Mouse (Mus musculus) hindbrain, embryonic 13.5 days (tissue): ENCODE data around the gene Mospd3. TPM values are rescaled to one million over a fixed set of nuclear protein-coding genes. Genes with fewer than 3 reads are reported as not detected.

Experiments used
- polyA plus RNA-seq: library from polyadenylated mRNA; unstranded; fragments of >200 nt; fragmentation: Nextera tagmentation; extraction: Ambion mirVana; gene quantifications from 2 replicates; pipeline ENCODE4 v1.2.1, GENCODE M21; 2015

Mospd3 gene
- polyA plus RNA-seq, 1 experiment from 2014 or later = 49.6 TPM

Other genes with a start within 250 kb of the Mospd3 start
- 0.06 and 0.08 TPM in 2 replicates for gene Zan, start 124.0 kb downstream of the Mospd3 start, polyA plus RNA-seq
- 82.2 and 85.1 TPM in 2 replicates for gene Pop7, start 98.5 kb downstream of the Mospd3 start, polyA plus RNA-seq
- 17.9 and 19.5 TPM in 2 replicates for gene Gigyf1, start 82.5 kb downstream of the Mospd3 start, polyA plus RNA-seq
- not detected in 2 replicates for gene Epo, start 67.8 kb downstream of the Mospd3 start, polyA plus RNA-seq
- gene Gnb2, start 67.5 kb downstream of the Mospd3 start, polyA plus RNA-seq = 529 and 536 TPM in 2 replicates
- 256 and 271 TPM in 2 replicates for gene Actl6b, start 47.5 kb downstream of the Mospd3 start, polyA plus RNA-seq
- gene Tfr2, start 31.2 kb downstream of the Mospd3 start, polyA plus RNA-seq = 3.4 and 3.8 TPM in 2 replicates
- 22.8 and 26.4 TPM in 2 replicates for gene Pcolce, start 12.7 kb upstream of the Mospd3 start, polyA plus RNA-seq
- gene Fbxo24, start 27.9 kb upstream of the Mospd3 start, polyA plus RNA-seq = 0.17 and 0.21 TPM in 2 replicates
- 19.9 and 23.4 TPM in 2 replicates for gene Lrch4, start 28.1 kb upstream of the Mospd3 start, polyA plus RNA-seq
- 7.9 and 8.9 TPM in 2 replicates for gene Gm20605, start 28.1 kb upstream of the Mospd3 start, polyA plus RNA-seq
- gene Sap25, start 40.3 kb upstream of the Mospd3 start, polyA plus RNA-seq = 4.8 and 5.2 TPM in 2 replicates
- 0.09 and 0.16 TPM in 2 replicates for gene Irs3, start 44.7 kb upstream of the Mospd3 start, polyA plus RNA-seq
- 15.6 and 16.4 TPM in 2 replicates for gene Agfg2, start 83.7 kb upstream of the Mospd3 start, polyA plus RNA-seq
- 32.9 and 34.1 TPM in 2 replicates for gene Nyap1, start 140.5 kb upstream of the Mospd3 start, polyA plus RNA-seq
- 61.1 and 62.5 TPM in 2 replicates for gene Tsc22d4, start 144.7 kb upstream of the Mospd3 start, polyA plus RNA-seq
- gene Ppp1r35, start 177.8 kb upstream of the Mospd3 start, polyA plus RNA-seq = 40.6 and 44.1 TPM in 2 replicates
- gene Mepce, start 186.6 kb upstream of the Mospd3 start, polyA plus RNA-seq = 10.7 and 11.1 TPM in 2 replicates
- 10.6 and 12.3 TPM in 2 replicates for gene Zcwpw1, start 186.7 kb upstream of the Mospd3 start, polyA plus RNA-seq
- 0.25 and 0.44 TPM in 2 replicates for gene Pilra, start 235.2 kb upstream of the Mospd3 start, polyA plus RNA-seq